Mouse (Mus musculus): ENCODE measurements around the gene Tstd2.

GRCm38 (mm10) chr4:46144323-46144722 lies 5.8 kb upstream of the Tstd2 start:
- no peak for TF ChIP-seq POLR2A (IDR thresholded peaks at IDR 0.05; ENCODE audit: borderline replicate concordance, control insufficient read depth, low read depth, low read length)
- TF ChIP-seq CTCF (IDR thresholded peaks at IDR 0.05; ENCODE audit: control insufficient read depth, insufficient read depth, low read length): peak; percentile 49

Measured in bone marrow, adult 2 months (tissue).